Mouse (Mus musculus) neural tube, embryonic 15.5 days (tissue): ENCODE data around the gene Mdm2. TPM values are rescaled to one million over a fixed set of nuclear protein-coding genes. Genes with fewer than 3 reads are reported as not detected.
"Not testable (repeated sequence)": the region's sequence is repeated elsewhere in the genome, so short reads cannot be mapped to it uniquely, and the experiment has no call there.

ENCODE experiments used
- ATAC-seq: fragments of 200-750 bp; cut with Nextera tagmentation; 2 replicates; pipeline ENCODE4 v1.8.0; 2017; ENCODE audit warnings: mild to moderate bottlenecking, moderate TSS enrichment, moderate library complexity; ENCODE audit not compliant: low FRiP score
- H3K27ac ChIP-seq: fragments of 300-500 bp; sonication (generic); replicated peaks from 2 replicates; pipeline ENCODE4 v1.5.1; 2015; ENCODE audit warnings: mild to moderate bottlenecking, inconsistent platforms
- H3K27me3 ChIP-seq: fragments of 300-500 bp; sonication (generic); replicated peaks from 2 replicates; pipeline ENCODE4 v1.6.1; 2015; ENCODE audit warnings: inconsistent platforms
- H3K36me3 ChIP-seq: fragments of 300-500 bp; sonication (generic); 2 replicates; pipeline ENCODE4 v1.6.1; 2015; ENCODE audit warnings: inconsistent platforms
- H3K4me1 ChIP-seq: fragments of 300-500 bp; sonication (generic); 2 replicates; pipeline ENCODE4 v1.6.1; 2015; ENCODE audit warnings: inconsistent platforms
- H3K4me2 ChIP-seq: fragments of 300-500 bp; sonication (generic); 2 replicates; pipeline ENCODE4 v1.6.1; 2015; ENCODE audit warnings: inconsistent platforms, mild to moderate bottlenecking, moderate library complexity
- H3K4me3 ChIP-seq: fragments of 300-500 bp; sonication (generic); replicated peaks from 2 replicates; pipeline ENCODE4 v1.5.1; 2015; ENCODE audit warnings: mild to moderate bottlenecking, inconsistent platforms
- H3K9ac ChIP-seq: fragments of 300-500 bp; sonication (generic); replicated peaks from 2 replicates; pipeline ENCODE4 v1.6.1; 2015; ENCODE audit warnings: mild to moderate bottlenecking, inconsistent platforms
- H3K9me3 ChIP-seq: fragments of 300-500 bp; sonication (generic); replicated peaks from 2 replicates; pipeline ENCODE4 v1.6.1; 2016; ENCODE audit warnings: inconsistent platforms
- WGBS: fragments of 180-500 bp; shearing (Covaris S2); methylation state at CpG from one replicate; pipeline ENCODE4 v1.1.7; 2015; ENCODE audit warnings: mixed read lengths; 5-methylcytosine and 5-hydroxymethylcytosine counted together
- polyA plus RNA-seq: library from polyadenylated mRNA; unstranded; fragments of >200 nt; fragmentation: Nextera tagmentation; extraction: Ambion mirVana; gene quantifications from 2 replicates; pipeline ENCODE4 v1.2.1, GENCODE M21; 2015

The Mdm2 gene
- polyA plus RNA-seq, 1 experiment from 2014 or later: 46.0 TPM

- not testable (repeated sequence) for H3K27ac ChIP-seq, H3K4me2 ChIP-seq, H3K9ac ChIP-seq, ATAC-seq, H3K4me3 ChIP-seq, H3K4me1 ChIP-seq, H3K27me3 ChIP-seq, H3K9me3 ChIP-seq
- 95% methylated on average over 8 of the region's 8 CpGs for WGBS
- H3K36me3 ChIP-seq: peaks cover 55% of the 10 kb centered on the region
Observed at GRCm38 (mm10) chr10:117737498-117737897, 26.9 kb upstream of the Mdm2 start.

- H3K4me3 ChIP-seq: no peak overlapping the region
Observed at GRCm38 (mm10) chr10:117737075-117737474, 26.5 kb upstream of the Mdm2 start.

DNA sequence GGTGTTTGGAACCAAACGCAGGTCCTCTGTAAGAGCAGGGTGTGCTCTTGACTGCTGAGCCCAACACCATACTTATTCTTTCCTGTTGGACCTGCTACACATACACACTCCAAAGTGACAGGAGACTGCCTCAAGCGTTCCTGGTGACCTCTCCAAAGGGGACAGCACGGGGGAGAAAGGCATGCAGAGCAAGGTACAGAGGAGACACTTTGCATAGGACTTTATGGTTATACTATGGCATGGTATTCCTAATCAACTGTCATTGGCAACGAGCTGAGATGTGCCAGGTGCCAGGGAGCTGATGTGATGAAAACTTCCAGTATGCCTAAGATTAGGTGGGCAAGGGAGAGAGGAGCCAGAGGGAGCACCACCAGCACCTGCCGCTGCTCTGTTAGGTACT lies 26.0 kb upstream of the Mdm2 start:
- Histone ChIP-seq H3K27me3 (no peaks in the 10 kb centered on the region), H3K4me1 (peaks cover 2% of the 10 kb centered on the region; the same call in 1 of the 2 replicates), H3K9ac (no peak overlapping the region), H3K9me3 (no peaks in the 10 kb centered on the region), H3K27ac (no peak overlapping the region), H3K36me3 (peaks cover 56% of the 10 kb centered on the region), H3K4me2 (no peak overlapping the region), H3K4me3 (no peak overlapping the region)
- WGBS: 94% methylated on average over 5 of the region's 5 CpGs
- ATAC-seq: no peak

More at GRCm38 (mm10) chr10:117737075-117737474, 26.5 kb upstream of the Mdm2 start:
- Histone ChIP-seq H3K4me1 (peaks cover 2% of the 10 kb centered on the region; the same call in 1 of the 2 replicates), H3K4me2 (no peak overlapping the region), H3K36me3 (peaks cover 56% of the 10 kb centered on the region), H3K27me3 (no peaks in the 10 kb centered on the region), H3K27ac (no peak overlapping the region), H3K9me3 (no peaks in the 10 kb centered on the region), H3K9ac (no peak overlapping the region)
- 88% methylated on average over 4 of the region's 4 CpGs for WGBS
- no peak for ATAC-seq

DNA sequence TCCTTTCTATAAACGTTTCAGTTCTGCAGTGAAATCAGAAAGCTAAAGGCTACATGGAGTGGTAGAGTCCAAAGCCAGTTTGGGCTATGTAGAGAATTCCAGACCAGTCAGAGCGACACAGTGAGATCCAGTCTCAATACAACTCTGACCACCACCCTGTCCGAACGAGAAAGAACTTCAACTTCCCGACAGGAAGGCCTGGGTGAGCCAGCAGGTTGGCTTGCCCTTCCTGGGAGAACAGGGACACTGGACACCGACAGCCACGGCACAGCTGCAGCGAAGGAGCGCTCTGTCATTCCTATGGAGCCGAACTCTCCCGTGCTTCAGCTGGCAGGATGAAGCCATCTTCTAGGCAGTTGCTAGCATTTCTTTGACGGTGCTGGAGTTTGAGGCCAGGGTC lies 24.8 kb upstream of the Mdm2 start:
- H3K27me3 ChIP-seq, H3K27ac ChIP-seq, H3K9ac ChIP-seq, H3K4me3 ChIP-seq, H3K9me3 ChIP-seq, ATAC-seq, H3K4me1 ChIP-seq, H3K4me2 ChIP-seq: not testable (repeated sequence)
- WGBS: 93% methylated on average over 12 of the region's 12 CpGs
- peaks cover 51% of the 10 kb centered on the region for H3K36me3 ChIP-seq

DNA sequence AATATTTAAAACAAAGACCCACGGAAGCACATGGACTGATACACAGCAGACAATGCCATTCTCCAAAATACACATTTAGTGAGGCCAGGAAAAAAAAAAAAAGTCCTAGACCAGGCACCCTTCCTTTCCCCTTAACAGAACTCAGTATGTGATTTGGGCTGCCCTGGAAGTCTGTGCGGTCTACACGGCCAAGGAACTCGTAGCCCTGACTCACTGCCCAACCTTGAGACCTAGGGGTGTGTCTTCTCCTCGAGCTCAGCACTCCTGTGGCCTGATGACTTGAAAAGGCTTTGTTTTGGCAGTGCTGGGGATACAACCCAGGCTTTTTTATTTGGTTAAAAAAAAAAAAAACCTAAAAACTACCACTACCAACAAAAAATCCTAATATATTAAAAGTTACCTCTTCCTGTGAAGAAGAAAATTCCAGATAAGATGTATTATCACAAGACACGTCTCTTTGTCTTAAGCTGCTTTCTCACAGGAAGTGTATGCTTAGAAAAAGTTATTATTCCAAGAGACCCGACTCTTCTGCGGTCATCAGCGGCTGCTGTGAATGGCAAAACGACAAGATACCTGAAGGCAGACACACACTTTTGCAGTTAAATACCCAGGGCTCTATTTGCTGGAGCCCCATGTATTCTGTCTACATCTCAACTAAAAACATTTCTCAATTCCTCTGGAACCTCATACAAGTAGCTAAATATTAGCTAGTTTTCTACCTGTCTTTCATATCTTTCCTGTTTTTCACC lies 23.7 kb upstream of the Mdm2 start:
- H3K36me3 ChIP-seq: peaks cover 40% of the 10 kb centered on the region
- not testable (repeated sequence) for H3K9me3 ChIP-seq, H3K27me3 ChIP-seq, H3K4me2 ChIP-seq, H3K9ac ChIP-seq, H3K4me1 ChIP-seq, H3K4me3 ChIP-seq, H3K27ac ChIP-seq, ATAC-seq
- 89% methylated on average over 9 of the region's 10 CpGs for WGBS

DNA sequence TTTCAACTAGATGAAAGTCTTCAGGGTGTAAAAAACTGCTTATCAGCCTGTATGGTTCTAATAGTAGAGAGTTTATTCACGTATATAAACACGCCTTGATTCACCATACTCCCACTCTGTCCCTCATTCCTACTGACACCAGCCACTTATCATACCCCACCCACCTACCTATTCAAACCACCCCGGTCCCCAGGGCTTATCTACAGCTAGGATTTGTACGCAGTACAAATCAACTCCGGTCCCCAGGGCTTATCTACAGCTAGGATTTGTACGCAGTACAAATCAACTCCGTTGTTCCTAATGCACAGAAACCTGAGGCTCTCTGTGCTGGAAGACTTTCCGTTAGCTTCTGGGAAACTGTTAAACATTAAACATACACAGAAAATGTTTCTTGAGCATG lies 23.1 kb upstream of the Mdm2 start:
- not testable (repeated sequence) for H3K9me3 ChIP-seq, H3K27me3 ChIP-seq, H3K4me3 ChIP-seq, H3K27ac ChIP-seq, H3K4me2 ChIP-seq, ATAC-seq, H3K9ac ChIP-seq, H3K4me1 ChIP-seq
- peaks cover 35% of the 10 kb centered on the region for H3K36me3 ChIP-seq
- WGBS: 95% methylated on average over 8 of the region's 8 CpGs

DNA sequence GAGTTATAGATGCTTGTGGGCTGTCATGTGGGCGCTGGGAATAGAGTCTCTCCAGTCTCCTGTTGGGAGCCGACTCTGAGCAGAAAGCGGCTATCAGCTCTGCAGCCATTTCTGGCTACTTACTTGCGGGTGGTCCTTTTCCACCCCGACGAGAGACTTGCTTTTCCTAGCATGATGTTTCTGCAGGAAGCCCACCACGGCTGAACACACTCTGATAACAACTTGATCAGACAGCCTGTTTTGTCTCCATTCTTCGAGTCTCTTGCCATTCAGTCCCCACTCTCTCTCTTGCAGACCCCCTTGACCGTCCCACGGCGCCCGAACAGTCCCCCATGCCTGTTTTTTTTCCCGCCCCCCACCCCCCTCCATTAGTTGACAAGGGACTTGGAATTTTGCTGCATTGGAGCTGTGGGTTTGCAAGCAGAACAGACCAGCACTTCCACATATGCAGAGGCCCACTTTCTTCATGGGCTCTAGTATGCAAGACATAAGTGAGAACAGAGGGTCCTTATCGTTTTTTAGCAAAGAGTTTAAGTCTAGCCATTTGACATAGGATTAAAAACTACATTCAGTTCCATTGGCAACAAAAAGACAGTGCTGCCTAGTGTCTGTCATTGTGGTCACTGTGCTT lies 22.5 kb upstream of the Mdm2 start:
- H3K27me3 ChIP-seq: no peaks in the 10 kb centered on the region
- no peak for ATAC-seq
- no peak overlapping the region for H3K27ac ChIP-seq
- H3K4me1 ChIP-seq: no peaks in the 10 kb centered on the region
- H3K4me2 ChIP-seq: no peak overlapping the region
- no peak overlapping the region for H3K4me3 ChIP-seq
- H3K9ac ChIP-seq: no peak overlapping the region
- peaks cover 29% of the 10 kb centered on the region for H3K36me3 ChIP-seq
- H3K9me3 ChIP-seq: no peaks in the 10 kb centered on the region
- 92% methylated on average over 14 of the region's 14 CpGs for WGBS

- Histone ChIP-seq H3K4me2 (no peak overlapping the region), H3K9ac (no peak overlapping the region), H3K9me3 (no peaks in the 10 kb centered on the region), H3K36me3 (peaks cover 22% of the 10 kb centered on the region), H3K27me3 (no peaks in the 10 kb centered on the region), H3K4me3 (no peak overlapping the region), H3K4me1 (no peaks in the 10 kb centered on the region), H3K27ac (no peak overlapping the region)
- ATAC-seq: no peak
- 95% methylated on average over 5 of the region's 5 CpGs for WGBS
Observed at GRCm38 (mm10) chr10:117732184-117732583, 21.6 kb upstream of the Mdm2 start.

DNA sequence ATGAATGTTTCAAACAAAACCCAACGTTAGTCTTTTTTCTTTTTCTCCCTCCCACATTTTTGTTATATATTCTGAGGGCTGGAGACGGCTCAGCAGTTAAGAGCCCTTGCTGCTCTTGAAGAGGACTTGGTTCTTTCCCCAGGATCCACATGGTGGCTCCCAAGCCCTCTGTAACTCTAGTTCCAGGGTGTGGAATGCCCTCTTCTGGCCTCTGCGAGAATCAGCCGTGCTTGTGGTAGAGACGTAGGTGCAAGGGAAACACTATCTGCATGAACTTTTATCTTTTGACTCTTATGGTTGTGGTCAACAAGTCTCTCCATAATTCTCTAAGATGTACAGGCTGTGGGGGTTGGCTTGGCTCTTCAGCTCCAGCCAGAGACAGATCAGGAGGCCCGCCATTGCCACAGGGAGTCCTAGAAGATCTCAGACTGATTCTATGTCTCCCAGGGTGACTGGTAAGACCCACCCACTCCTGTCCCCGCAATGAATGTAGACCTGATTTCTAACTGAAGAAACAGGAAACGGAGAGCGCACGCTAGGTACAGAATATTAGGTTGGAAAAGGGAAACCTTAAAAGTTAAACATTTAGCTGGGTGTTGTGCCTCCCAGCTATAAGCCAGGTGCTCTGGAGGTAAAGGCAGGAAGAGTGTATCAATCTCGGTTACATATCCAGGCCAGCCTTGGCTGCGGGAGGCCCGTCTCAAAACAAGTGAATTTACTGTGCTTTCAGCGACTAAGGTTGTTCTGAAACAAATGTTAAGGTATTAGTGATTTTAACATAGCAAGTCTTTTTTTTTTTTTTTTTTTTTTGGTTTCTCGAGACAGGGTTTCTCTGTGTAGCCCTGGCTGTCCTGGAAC lies 20.9 kb upstream of the Mdm2 start:
- WGBS: 62% methylated on average over 15 of the region's 15 CpGs
- H3K36me3 ChIP-seq: peaks cover 15% of the 10 kb centered on the region
- H3K9ac ChIP-seq: no peak overlapping the region
- H3K27me3 ChIP-seq: no peaks in the 10 kb centered on the region
- no peak overlapping the region for H3K27ac ChIP-seq
- H3K4me3 ChIP-seq: no peak overlapping the region
- H3K4me1 ChIP-seq: no peaks in the 10 kb centered on the region
- ATAC-seq: no peak
- H3K9me3 ChIP-seq: no peaks in the 10 kb centered on the region
- no peak overlapping the region for H3K4me2 ChIP-seq

DNA sequence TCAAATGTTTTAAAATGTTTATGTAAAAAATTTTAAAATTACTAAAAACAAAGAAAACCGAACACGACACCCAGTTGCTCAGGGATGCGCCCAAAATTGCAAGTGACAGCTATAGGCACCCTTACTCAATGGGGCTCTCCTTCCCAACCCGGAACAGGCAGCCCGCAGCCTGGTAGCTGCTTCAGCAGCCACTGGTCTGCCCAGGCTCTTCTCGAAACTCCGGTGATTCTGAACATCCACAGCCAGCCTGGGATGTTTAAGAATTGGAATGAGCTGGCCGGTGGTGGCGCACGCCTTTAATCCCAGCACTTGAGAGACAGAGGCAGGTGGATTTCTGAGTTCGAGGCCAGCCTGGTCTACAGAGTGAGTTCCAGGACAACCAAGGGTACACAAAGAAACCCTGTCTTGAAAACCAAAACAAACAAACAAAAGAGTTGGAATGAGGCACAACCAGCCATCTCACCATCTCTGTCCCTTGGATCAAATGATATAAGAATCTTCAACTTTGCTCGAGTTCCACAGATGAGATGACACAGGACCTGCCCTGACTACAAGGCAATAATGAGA lies 20.2 kb upstream of the Mdm2 start:
- Histone ChIP-seq H3K27ac (no peak overlapping the region), H3K4me2 (no peak overlapping the region), H3K4me3 (no peak overlapping the region), H3K4me1 (no peaks in the 10 kb centered on the region), H3K9ac (no peak overlapping the region), H3K27me3 (no peaks in the 10 kb centered on the region), H3K9me3 (no peaks in the 10 kb centered on the region), H3K36me3 (0 out of 2 replicates have a peak, but pooled peaks cover 9% of the 10 kb centered on the region)
- 93% methylated on average over 12 of the region's 12 CpGs for WGBS
- ATAC-seq: no peak

DNA sequence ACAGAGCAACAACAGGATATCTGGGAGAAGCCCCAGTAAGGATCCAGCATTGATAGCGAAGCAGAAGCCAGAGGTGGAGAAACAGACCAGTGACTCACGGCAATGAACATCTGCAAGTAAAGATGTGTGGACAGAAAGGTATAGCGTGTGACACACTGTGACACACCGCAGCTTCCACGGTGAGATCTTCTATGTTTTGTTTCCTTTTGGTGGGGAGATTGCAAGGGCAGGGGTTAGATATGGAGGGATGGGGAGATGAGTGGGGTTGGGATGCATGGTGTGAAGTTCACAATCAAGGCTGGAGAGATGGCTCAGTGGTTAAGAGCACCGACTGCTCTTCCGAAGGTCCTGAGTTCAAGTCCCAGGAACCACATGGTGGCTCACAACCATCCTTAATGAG lies 19.6 kb upstream of the Mdm2 start:
- H3K27me3 ChIP-seq: no peaks in the 10 kb centered on the region
- ATAC-seq: no peak
- H3K27ac ChIP-seq: no peak overlapping the region
- no peaks in the 10 kb centered on the region for H3K9me3 ChIP-seq
- no peaks in the 10 kb centered on the region for H3K4me1 ChIP-seq
- H3K4me3 ChIP-seq: no peak overlapping the region
- 0 out of 2 replicates have a peak, but pooled peaks cover 9% of the 10 kb centered on the region for H3K36me3 ChIP-seq
- no peak overlapping the region for H3K9ac ChIP-seq
- no peak overlapping the region for H3K4me2 ChIP-seq
- 95% methylated on average over 7 of the region's 7 CpGs for WGBS
